Mouse (Mus musculus) limb, embryonic 15.5 days (tissue): ENCODE data around the gene Entpd5. TPM values are rescaled to one million over a fixed set of nuclear protein-coding genes. Genes with fewer than 3 reads are reported as not detected.

Source experiments
- ATAC-seq: fragments of 200-750 bp; cut with Nextera tagmentation; 2 replicates; pipeline ENCODE4 v1.8.0; 2017; ENCODE audit warnings: low read depth, moderate TSS enrichment; ENCODE audit not compliant: insufficient number of reproducible peaks, low FRiP score, low TSS enrichment
- H3K27ac ChIP-seq: fragments of 300-500 bp; sonication (generic); 2 replicates; pipeline ENCODE4 v1.5.1; 2015; ENCODE audit warnings: moderate library complexity, mild to moderate bottlenecking, inconsistent platforms
- H3K27me3 ChIP-seq: fragments of 300-500 bp; sonication (generic); 2 replicates; pipeline ENCODE4 v1.6.1; 2015; ENCODE audit warnings: inconsistent platforms
- H3K36me3 ChIP-seq: fragments of 300-500 bp; sonication (generic); 2 replicates; pipeline ENCODE4 v1.6.1; 2015; ENCODE audit warnings: inconsistent platforms
- H3K4me1 ChIP-seq: fragments of 300-500 bp; sonication (generic); 2 replicates; pipeline ENCODE4 v1.6.1; 2015; ENCODE audit warnings: inconsistent platforms
- H3K4me2 ChIP-seq: fragments of 300-500 bp; sonication (generic); 2 replicates; pipeline ENCODE4 v1.6.1; 2015; ENCODE audit warnings: mild to moderate bottlenecking, inconsistent platforms
- H3K4me3 ChIP-seq: fragments of 300-500 bp; sonication (generic); 2 replicates; pipeline ENCODE4 v1.5.1; 2015; ENCODE audit warnings: mild to moderate bottlenecking, inconsistent platforms
- H3K9ac ChIP-seq: fragments of 300-500 bp; sonication (generic); 2 replicates; pipeline ENCODE4 v1.6.1; 2015; ENCODE audit warnings: inconsistent platforms
- H3K9me3 ChIP-seq: fragments of 300-500 bp; sonication (generic); 2 replicates; pipeline ENCODE4 v1.6.1; 2016; ENCODE audit warnings: inconsistent platforms
- WGBS: fragments of 180-500 bp; shearing (Covaris S2); methylation state at CpG from one replicate; pipeline ENCODE4 v1.1.7; 2015; 5-methylcytosine and 5-hydroxymethylcytosine counted together
- polyA plus RNA-seq: library from polyadenylated mRNA; unstranded; fragments of >200 nt; fragmentation: Nextera tagmentation; extraction: Ambion mirVana; gene quantifications from 2 replicates; pipeline ENCODE4 v1.2.1, GENCODE M21; 2015

Gene Entpd5
- polyA plus RNA-seq, 1 experiment from 2014 or later = 16.2 TPM

- no peak overlapping the region for H3K27ac ChIP-seq
- H3K4me1 ChIP-seq = no peaks in the 10 kb centered on the region
- H3K9me3 ChIP-seq = no peaks in the 10 kb centered on the region
- H3K36me3 ChIP-seq = no peaks in the 10 kb centered on the region
- WGBS = 55% methylated on average over 3 of the region's 3 CpGs
- H3K4me3 ChIP-seq = no peak overlapping the region
- no peak overlapping the region for H3K4me2 ChIP-seq
- no peaks in the 10 kb centered on the region for H3K27me3 ChIP-seq
- ATAC-seq = no peak
- no peak overlapping the region for H3K9ac ChIP-seq
These were observed 15.2 kb upstream of the Entpd5 start for GRCm38 (mm10) chr12:84423990-84424389.

DNA sequence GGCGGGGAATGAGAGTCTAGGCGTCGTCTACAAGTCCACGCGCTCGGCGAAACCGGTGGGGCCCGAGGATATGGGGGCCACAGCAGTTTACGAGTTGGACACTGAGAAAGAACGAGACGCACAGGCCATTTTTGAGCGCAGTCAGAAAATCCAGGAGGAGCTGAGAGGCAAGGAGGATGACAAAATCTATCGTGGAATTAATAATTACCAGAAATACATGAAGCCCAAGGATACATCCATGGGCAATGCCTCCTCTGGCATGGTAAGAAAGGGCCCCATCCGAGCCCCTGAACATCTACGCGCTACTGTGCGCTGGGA lies 8.7 kb upstream of the Entpd5 start:
- peak overlapping the region; percentile 55 for H3K9ac ChIP-seq
- H3K4me1 ChIP-seq = peaks cover 7% of the 10 kb centered on the region
- no peaks in the 10 kb centered on the region for H3K9me3 ChIP-seq
- peak overlapping the region; percentile 57 for H3K4me3 ChIP-seq
- H3K36me3 ChIP-seq = 0 out of 2 replicates have a peak, but pooled peaks cover 6% of the 10 kb centered on the region
- peak overlapping the region; percentile 84 for H3K4me2 ChIP-seq
- H3K27me3 ChIP-seq = no peaks in the 10 kb centered on the region
- H3K27ac ChIP-seq = peak overlapping the region; percentile 6; the same call in 1 of the 2 replicates
- ATAC-seq = no peak
- 35% methylated on average over 18 of the region's 18 CpGs for WGBS

DNA sequence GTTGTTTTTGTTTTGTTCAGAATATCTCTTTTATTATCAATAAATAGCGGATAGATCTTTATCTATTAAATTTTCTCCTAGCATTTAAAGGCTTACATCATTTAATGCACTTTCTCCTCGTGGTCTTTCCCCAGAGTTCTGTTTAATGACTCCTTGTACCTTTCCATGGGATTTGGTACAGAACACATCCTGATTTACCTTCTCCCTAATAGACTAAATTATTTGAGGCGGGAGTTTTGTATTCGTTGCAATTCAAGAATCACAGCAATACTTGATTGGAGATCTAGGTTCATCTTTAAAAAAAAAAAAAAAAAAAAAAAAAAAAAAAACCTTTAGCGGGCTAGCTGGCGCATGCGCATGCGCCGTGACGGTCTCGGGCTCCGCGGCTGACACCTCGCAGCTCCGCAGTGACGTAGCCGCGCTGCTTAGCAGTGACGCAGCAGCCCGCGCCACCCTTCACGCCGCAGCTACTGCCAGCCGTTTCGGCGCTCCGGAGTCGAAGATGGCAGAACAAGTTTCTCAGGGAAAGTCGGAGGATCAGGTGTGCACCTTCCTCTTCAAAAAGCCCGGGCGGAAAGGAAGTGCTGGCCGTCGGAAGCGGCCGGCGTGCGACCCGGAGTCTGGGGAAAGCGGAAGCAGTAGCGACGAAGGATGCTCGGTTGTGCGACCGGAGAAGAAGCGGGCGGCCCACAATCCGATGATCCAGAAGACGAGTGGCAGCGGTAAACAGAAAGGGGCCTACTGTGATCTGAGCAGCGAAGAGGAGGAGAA lies 8.2 kb upstream of the Entpd5 start, which contains the start of gene Rnf113a2:
TSS of gene Rnf113a2 (plus strand) at position 363 of the 771 bp plus-strand sequence.
- Histone ChIP-seq H3K36me3 (0 out of 2 replicates have a peak, but pooled peaks cover 6% of the 10 kb centered on the region), H3K4me1 (peaks cover 7% of the 10 kb centered on the region), H3K9me3 (no peaks in the 10 kb centered on the region), H3K27ac (peak within 1 kb of the TSS; percentile 6), H3K9ac (peak within 1 kb of the TSS; percentile 55), H3K4me3 (peak within 1 kb of the TSS; percentile 57), H3K4me2 (peak within 1 kb of the TSS; percentile 84), H3K27me3 (no peaks in the 10 kb centered on the region)
- WGBS = 3% methylated on average over 50 of the region's 50 CpGs
- no peak for ATAC-seq

DNA sequence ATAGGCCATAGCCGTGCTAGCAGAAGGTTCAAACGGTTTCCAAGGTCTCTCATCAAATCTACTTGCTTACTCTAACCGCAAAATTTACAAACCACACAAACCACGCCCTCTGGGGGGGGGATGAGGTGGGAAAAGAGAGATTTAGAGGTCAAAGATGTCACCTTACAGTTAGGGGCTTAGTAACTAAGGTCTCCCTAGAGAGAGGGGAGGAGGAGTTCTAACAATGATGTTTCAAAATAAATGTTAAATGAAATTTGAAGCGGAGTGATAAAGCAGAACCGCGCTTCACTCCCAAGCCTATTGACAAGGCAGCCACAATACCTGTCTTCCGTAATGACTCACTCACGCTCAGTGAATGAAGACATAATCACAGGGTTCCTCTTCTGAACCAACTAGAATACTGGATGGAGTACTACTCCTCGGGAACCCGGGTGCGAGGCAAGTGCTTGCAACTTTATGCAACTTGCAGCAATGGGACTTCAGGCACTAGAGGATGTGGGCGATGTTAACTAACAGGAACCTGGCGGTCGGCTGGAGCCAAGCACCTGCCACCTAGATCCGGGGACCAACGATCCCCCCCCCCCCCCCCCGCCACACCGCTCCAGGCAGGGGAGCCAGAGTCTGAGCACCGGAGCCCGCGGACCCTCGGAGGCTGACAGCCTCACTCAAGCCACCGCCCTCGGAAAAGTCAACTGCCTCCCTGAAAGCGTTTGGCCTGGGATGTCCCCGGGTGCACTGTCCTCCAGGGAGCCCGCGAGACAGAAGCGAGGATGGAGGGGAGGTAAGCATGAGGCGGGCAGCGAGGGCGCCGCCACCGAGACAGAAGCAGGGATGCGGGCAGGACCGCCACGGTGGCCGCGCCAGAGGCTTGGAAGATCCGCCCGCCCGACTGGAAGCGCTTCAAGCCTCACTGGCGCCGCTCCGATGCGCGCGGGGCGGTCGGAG lies 683 bp downstream of the Entpd5 start:
- Histone ChIP-seq H3K9ac (peak overlapping the region; percentile 59), H3K4me1 (peaks cover 12% of the 10 kb centered on the region; the same call in 1 of the 2 replicates), H3K4me3 (peak overlapping the region; percentile 81), H3K4me2 (peak overlapping the region; percentile 90), H3K36me3 (no peaks in the 10 kb centered on the region), H3K27me3 (no peaks in the 10 kb centered on the region), H3K9me3 (no peaks in the 10 kb centered on the region), H3K27ac (peak overlapping the region; percentile 79)
- peak; percentile 57; the same call in 1 of the 2 replicates for ATAC-seq
- under 1% methylated on average over 50 of the region's 52 CpGs for WGBS

DNA sequence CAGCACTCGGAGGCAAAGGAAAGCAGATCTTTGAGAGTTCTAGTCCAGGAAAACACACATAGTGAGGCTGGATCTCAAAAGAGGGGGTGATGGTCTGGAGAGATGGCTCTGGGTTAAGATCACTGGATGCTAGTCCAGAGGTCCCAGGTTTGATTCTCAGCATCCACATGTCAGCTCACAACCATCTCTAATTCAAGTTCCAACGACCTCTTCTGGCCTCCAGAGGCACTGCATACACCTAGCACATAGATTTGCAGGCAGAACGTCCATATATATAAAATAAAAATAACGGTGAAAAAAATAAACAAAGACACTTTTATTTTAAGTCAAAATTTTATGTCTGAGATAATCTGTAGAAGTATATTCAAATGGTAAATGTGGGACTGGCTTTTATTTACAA lies 1.6 kb downstream of the Entpd5 start:
- no peaks in the 10 kb centered on the region for H3K27me3 ChIP-seq
- no peak overlapping the region for H3K27ac ChIP-seq
- no peaks in the 10 kb centered on the region for H3K36me3 ChIP-seq
- no peaks in the 10 kb centered on the region for H3K9me3 ChIP-seq
- H3K9ac ChIP-seq = no peak overlapping the region
- H3K4me2 ChIP-seq = no peak overlapping the region
- WGBS = 52% methylated on average over 4 of the region's 4 CpGs
- no peak for ATAC-seq
- H3K4me3 ChIP-seq = no peak overlapping the region
- peaks cover 12% of the 10 kb centered on the region; the same call in 1 of the 2 replicates for H3K4me1 ChIP-seq

- Histone ChIP-seq H3K27ac (no peak overlapping the region), H3K4me2 (no peak overlapping the region), H3K4me1 (peaks cover 12% of the 10 kb centered on the region; the same call in 1 of the 2 replicates), H3K9ac (no peak overlapping the region), H3K36me3 (no peaks in the 10 kb centered on the region), H3K9me3 (no peaks in the 10 kb centered on the region), H3K27me3 (no peaks in the 10 kb centered on the region), H3K4me3 (no peak overlapping the region)
- ATAC-seq = no peak
- WGBS = 93% methylated on average over 6 of the region's 6 CpGs
These were observed 4.3 kb downstream of the Entpd5 start for GRCm38 (mm10) chr12:84404541-84404940.

- Histone ChIP-seq H3K36me3 (no peaks in the 10 kb centered on the region), H3K4me3 (no peak overlapping the region), H3K4me2 (no peak overlapping the region), H3K27ac (no peak overlapping the region), H3K9ac (no peak overlapping the region), H3K9me3 (no peaks in the 10 kb centered on the region), H3K27me3 (no peaks in the 10 kb centered on the region), H3K4me1 (peaks cover 3% of the 10 kb centered on the region; the same call in 1 of the 2 replicates)
- no peak for ATAC-seq
- WGBS = 65% methylated on average over 9 of the region's 9 CpGs
These were observed 5.9 kb downstream of the Entpd5 start for GRCm38 (mm10) chr12:84402923-84403322.

- ATAC-seq = no peak
These were observed 8.2 kb downstream of the Entpd5 start for GRCm38 (mm10) chr12:84400653-84401052.

DNA sequence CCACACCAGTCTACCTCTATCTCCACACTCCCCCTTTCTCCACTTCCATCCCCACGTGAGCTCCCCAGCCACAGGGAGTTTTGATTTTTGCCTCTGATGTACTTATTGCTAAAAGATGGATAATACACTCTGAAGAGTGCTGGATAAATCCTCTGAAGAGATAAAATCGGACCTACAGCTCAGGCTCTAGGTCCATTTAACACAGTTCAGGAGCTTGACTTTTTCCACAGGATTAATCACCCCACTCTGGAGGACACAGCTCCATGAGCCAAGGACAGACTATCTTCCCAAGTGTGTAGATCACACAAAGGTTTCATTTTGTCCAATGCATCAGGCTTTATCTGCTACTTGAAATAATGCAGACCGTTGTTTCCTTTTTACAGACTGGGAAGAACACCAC lies 8.8 kb downstream of the Entpd5 start:
- Histone ChIP-seq H3K27ac (no peak overlapping the region), H3K36me3 (no peaks in the 10 kb centered on the region), H3K4me3 (no peak overlapping the region), H3K9ac (no peak overlapping the region), H3K9me3 (no peaks in the 10 kb centered on the region), H3K4me2 (no peak overlapping the region), H3K4me1 (no peaks in the 10 kb centered on the region), H3K27me3 (no peaks in the 10 kb centered on the region)
- WGBS = 79% methylated on average over 3 of the region's 3 CpGs
- ATAC-seq = no peak

More at GRCm38 (mm10) chr12:84400653-84401052, 8.2 kb downstream of the Entpd5 start:
- Histone ChIP-seq H3K9me3 (no peaks in the 10 kb centered on the region), H3K4me2 (no peak overlapping the region), H3K27ac (no peak overlapping the region), H3K36me3 (no peaks in the 10 kb centered on the region), H3K4me3 (no peak overlapping the region), H3K4me1 (no peaks in the 10 kb centered on the region), H3K9ac (no peak overlapping the region), H3K27me3 (no peaks in the 10 kb centered on the region)
- 65% methylated on average over 3 of the region's 3 CpGs for WGBS

DNA sequence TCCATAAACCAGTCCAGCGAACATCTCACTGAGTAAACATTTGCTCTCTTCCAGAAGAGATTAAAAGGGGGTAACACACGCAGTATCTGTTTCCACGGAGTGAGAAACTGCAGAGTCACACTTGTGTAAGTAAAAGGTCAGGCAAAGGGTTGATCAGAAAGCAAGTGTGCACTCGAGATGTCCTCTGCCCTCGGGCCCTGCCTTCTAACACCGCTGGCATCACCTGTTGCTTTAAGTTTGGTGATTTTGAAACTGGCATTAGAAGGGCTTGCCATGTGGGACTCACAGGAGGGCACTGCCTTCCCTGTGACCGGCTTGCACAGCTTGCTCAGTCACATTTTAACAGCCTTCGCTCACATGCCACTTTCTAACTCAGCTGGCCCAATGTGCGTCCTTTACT lies 9.2 kb downstream of the Entpd5 start:
- H3K36me3 ChIP-seq = no peaks in the 10 kb centered on the region
- H3K4me3 ChIP-seq = no peak overlapping the region
- H3K9me3 ChIP-seq = no peaks in the 10 kb centered on the region
- no peaks in the 10 kb centered on the region for H3K27me3 ChIP-seq
- no peak overlapping the region for H3K9ac ChIP-seq
- 75% methylated on average over 9 of the region's 9 CpGs for WGBS
- no peak overlapping the region for H3K27ac ChIP-seq
- ATAC-seq = no peak
- H3K4me2 ChIP-seq = no peak overlapping the region
- no peaks in the 10 kb centered on the region for H3K4me1 ChIP-seq

GRCm38 (mm10) chr12:84399135-84399534 lies 9.7 kb downstream of the Entpd5 start:
- Histone ChIP-seq H3K4me1 (no peaks in the 10 kb centered on the region), H3K36me3 (no peaks in the 10 kb centered on the region), H3K4me2 (no peak overlapping the region), H3K9ac (no peak overlapping the region), H3K27ac (no peak overlapping the region), H3K27me3 (no peaks in the 10 kb centered on the region), H3K9me3 (no peaks in the 10 kb centered on the region), H3K4me3 (no peak overlapping the region)
- WGBS = 72% methylated on average over 9 of the region's 9 CpGs
- no peak for ATAC-seq

DNA sequence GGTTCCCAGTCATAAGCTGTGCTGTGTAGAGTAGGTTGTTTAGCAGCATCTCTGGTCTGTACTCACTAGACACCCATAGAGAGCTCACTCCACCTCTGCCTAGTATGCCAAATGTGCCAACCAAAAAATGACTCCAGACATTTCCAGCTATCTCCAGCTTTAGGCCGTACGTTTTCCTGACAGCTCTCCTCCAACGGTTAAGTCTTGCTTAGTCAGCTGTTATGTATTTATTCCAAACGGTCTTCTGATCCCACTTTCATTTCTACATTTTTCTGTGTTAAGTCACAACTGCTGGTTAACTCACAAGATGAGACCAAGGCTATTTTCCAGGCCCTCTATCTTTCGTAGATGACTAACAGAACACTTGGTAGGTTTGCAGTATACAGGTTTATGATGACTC lies 10.2 kb downstream of the Entpd5 start:
- H3K4me1 ChIP-seq = no peaks in the 10 kb centered on the region
- no peak overlapping the region for H3K27ac ChIP-seq
- no peak overlapping the region for H3K4me3 ChIP-seq
- H3K9ac ChIP-seq = no peak overlapping the region
- no peak for ATAC-seq
- H3K36me3 ChIP-seq = no peaks in the 10 kb centered on the region
- no peaks in the 10 kb centered on the region for H3K27me3 ChIP-seq
- WGBS = 74% methylated on average over 5 of the region's 5 CpGs
- no peaks in the 10 kb centered on the region for H3K9me3 ChIP-seq
- no peak overlapping the region for H3K4me2 ChIP-seq
